Mouse (Mus musculus): Measurements from ENCODE around the gene Arid3a. TPM values are rescaled to one million over a fixed set of nuclear protein-coding genes. Genes with fewer than 3 reads are reported as not detected.
"Not testable (repeated sequence)": the region's sequence is repeated elsewhere in the genome, so short reads cannot be mapped to it uniquely, and the experiment has no call there.

Arid3a gene
- polyA plus RNA-seq, 1 experiment, result 4.7 TPM

- 13% methylated on average over 4 of the region's 4 CpGs for WGBS
- no peak overlapping the region for H3K4me3 ChIP-seq (replicated peaks; ENCODE audit: insufficient read depth, low read depth, low read length)
- TF ChIP-seq POLR2A (IDR thresholded peaks at IDR 0.05; ENCODE audit: borderline replicate concordance, insufficient read depth, low read length) (no peak), CTCF (IDR thresholded peaks at IDR 0.05; ENCODE audit: borderline replicate concordance, insufficient read depth, low read depth, low read length) (no peak)
- H3K27ac ChIP-seq (ENCODE audit: insufficient read depth, low read length), result no peak overlapping the region
- DNase-seq, result peak in 1 of 2 experiments; percentile 46
- H3K27me3 ChIP-seq (ENCODE audit: control insufficient read depth, insufficient read depth, low read length), result no peaks in the 10 kb centered on the region
- H3K4me1 ChIP-seq (ENCODE audit: control insufficient read depth, insufficient read depth, low read length), result peaks cover 3% of the 10 kb centered on the region; the same call in 1 of the 2 replicates
Observed at GRCm38 (mm10) chr10:79884446-79884845, 42.4 kb upstream of the Arid3a start.

- not testable (repeated sequence) for H3K27ac ChIP-seq (ENCODE audit: insufficient read depth, low read length); H3K4me3 ChIP-seq (replicated peaks; ENCODE audit: insufficient read depth, low read depth, low read length); H3K4me1 ChIP-seq (ENCODE audit: control insufficient read depth, insufficient read depth, low read length); H3K27me3 ChIP-seq (ENCODE audit: control insufficient read depth, insufficient read depth, low read length); DNase-seq
- 55% methylated on average over 3 of the region's 3 CpGs for WGBS
Observed at GRCm38 (mm10) chr10:79884938-79885337, 41.9 kb upstream of the Arid3a start.

- TF ChIP-seq CTCF (IDR thresholded peaks at IDR 0.05; ENCODE audit: borderline replicate concordance, insufficient read depth, low read depth, low read length) (no peak), POLR2A (IDR thresholded peaks at IDR 0.05; ENCODE audit: borderline replicate concordance, insufficient read depth, low read length) (no peak)
- peaks cover 3% of the 10 kb centered on the region; the same call in 1 of the 2 replicates for H3K4me1 ChIP-seq (ENCODE audit: control insufficient read depth, insufficient read depth, low read length)
- no peak within 1 kb of the TSS for H3K27ac ChIP-seq (ENCODE audit: insufficient read depth, low read length)
- no peak for DNase-seq
- no peaks in the 10 kb centered on the region for H3K27me3 ChIP-seq (ENCODE audit: control insufficient read depth, insufficient read depth, low read length)
- 60% methylated on average over 6 of the region's 6 CpGs for WGBS
- no peak within 1 kb of the TSS for H3K4me3 ChIP-seq (replicated peaks; ENCODE audit: insufficient read depth, low read depth, low read length)
Observed at GRCm38 (mm10) chr10:79886054-79886453, 40.8 kb upstream of the Arid3a start, which contains the start of gene Elane. Gene Elane (plus strand): TSS chr10:79886247.

GRCm38 (mm10) chr10:79886611-79887010 lies 40.2 kb upstream of the Arid3a start:
- H3K27ac ChIP-seq (ENCODE audit: insufficient read depth, low read length), result no peak overlapping the region
- H3K27me3 ChIP-seq (ENCODE audit: control insufficient read depth, insufficient read depth, low read length), result no peaks in the 10 kb centered on the region
- no peak for DNase-seq
- TF ChIP-seq CTCF (IDR thresholded peaks at IDR 0.05; ENCODE audit: borderline replicate concordance, insufficient read depth, low read depth, low read length) (no peak), POLR2A (IDR thresholded peaks at IDR 0.05; ENCODE audit: borderline replicate concordance, insufficient read depth, low read length) (no peak)
- H3K4me1 ChIP-seq (ENCODE audit: control insufficient read depth, insufficient read depth, low read length), result peaks cover 3% of the 10 kb centered on the region; the same call in 1 of the 2 replicates
- no peak overlapping the region for H3K4me3 ChIP-seq (replicated peaks; ENCODE audit: insufficient read depth, low read depth, low read length)
- 88% methylated on average over 8 of the region's 8 CpGs for WGBS

GRCm38 (mm10) chr10:79889386-79889785 lies 37.5 kb upstream of the Arid3a start:
- H3K4me3 ChIP-seq (replicated peaks; ENCODE audit: insufficient read depth, low read depth, low read length), result no peak overlapping the region
- no peaks in the 10 kb centered on the region for H3K27me3 ChIP-seq (ENCODE audit: control insufficient read depth, insufficient read depth, low read length)
- TF ChIP-seq POLR2A (IDR thresholded peaks at IDR 0.05; ENCODE audit: borderline replicate concordance, insufficient read depth, low read length) (no peak), CTCF (IDR thresholded peaks at IDR 0.05; ENCODE audit: borderline replicate concordance, insufficient read depth, low read depth, low read length) (no peak)
- no peak overlapping the region for H3K27ac ChIP-seq (ENCODE audit: insufficient read depth, low read length)
- no peak for DNase-seq
- WGBS, result 79% methylated on average over 2 of the region's 2 CpGs
- no peaks in the 10 kb centered on the region for H3K4me1 ChIP-seq (ENCODE audit: control insufficient read depth, insufficient read depth, low read length)

GRCm38 (mm10) chr10:79890670-79891069 lies 36.2 kb upstream of the Arid3a start, which contains the start of gene Cfd:
Gene Cfd (plus strand): TSS chr10:79890853.
- 26% methylated on average over 5 of the region's 5 CpGs for WGBS
- H3K27ac ChIP-seq (ENCODE audit: insufficient read depth, low read length), result no peak within 1 kb of the TSS
- no peak within 1 kb of the TSS for H3K4me3 ChIP-seq (replicated peaks; ENCODE audit: insufficient read depth, low read depth, low read length)
- no peaks in the 10 kb centered on the region for H3K27me3 ChIP-seq (ENCODE audit: control insufficient read depth, insufficient read depth, low read length)
- no peak for DNase-seq
- H3K4me1 ChIP-seq (ENCODE audit: control insufficient read depth, insufficient read depth, low read length), result no peaks in the 10 kb centered on the region
- TF ChIP-seq CTCF (IDR thresholded peaks at IDR 0.05; ENCODE audit: borderline replicate concordance, insufficient read depth, low read depth, low read length) (no peak), POLR2A (IDR thresholded peaks at IDR 0.05; ENCODE audit: borderline replicate concordance, insufficient read depth, low read length) (no peak)

GRCm38 (mm10) chr10:79892451-79893118 lies 34.3 kb upstream of the Arid3a start:
- H3K4me1 ChIP-seq (ENCODE audit: control insufficient read depth, insufficient read depth, low read length); H3K27ac ChIP-seq (ENCODE audit: insufficient read depth, low read length); H3K27me3 ChIP-seq (ENCODE audit: control insufficient read depth, insufficient read depth, low read length); H3K4me3 ChIP-seq (replicated peaks; ENCODE audit: insufficient read depth, low read depth, low read length): not testable (repeated sequence)
- TF ChIP-seq CTCF (IDR thresholded peaks at IDR 0.05; ENCODE audit: borderline replicate concordance, insufficient read depth, low read depth, low read length), result peak; percentile 74
- 39% methylated on average over 22 of the region's 22 CpGs for WGBS
- peak; percentile 75 to 86 for DNase-seq

- 57% methylated on average over 16 of the region's 16 CpGs for WGBS
- TF ChIP-seq POLR2A (IDR thresholded peaks at IDR 0.05; ENCODE audit: borderline replicate concordance, insufficient read depth, low read length), result no peak
- TF ChIP-seq CTCF (IDR thresholded peaks at IDR 0.05; ENCODE audit: borderline replicate concordance, insufficient read depth, low read depth, low read length), result no peak
- Histone ChIP-seq H3K27me3 (ENCODE audit: control insufficient read depth, insufficient read depth, low read length) (no peaks in the 10 kb centered on the region), H3K4me1 (ENCODE audit: control insufficient read depth, insufficient read depth, low read length) (peaks cover 8% of the 10 kb centered on the region), H3K27ac (ENCODE audit: insufficient read depth, low read length) (no peak overlapping the region), H3K4me3 (replicated peaks; ENCODE audit: insufficient read depth, low read depth, low read length) (no peak overlapping the region)
- no peak for DNase-seq
Observed at GRCm38 (mm10) chr10:79896306-79896705, 30.5 kb upstream of the Arid3a start.

Data from cerebellum, adult 2 months (tissue).